Mouse (Mus musculus) G1E (cell line): ENCODE measurements around the gene Krtap24-1. TPM values are rescaled to one million over a fixed set of nuclear protein-coding genes. Genes with fewer than 3 reads are reported as not detected.

ENCODE experiments used
- ATAC-seq: 2 replicates; pipeline ENCODE4 v1.8.0; 2016; ENCODE audit warnings: mild to moderate bottlenecking; ENCODE audit not compliant: insufficient number of reproducible peaks, poor library complexity, low FRiP score, severe bottlenecking; ENCODE audit errors: extremely low read depth
- DNase-seq: peaks from one replicate; pipeline ENCODE4 v3.0.0; 2012; ENCODE audit warnings: low spot score
- H3K27me3 ChIP-seq: 2 replicates; pipeline ENCODE4 v1.6.1; 2012; ENCODE audit warnings: mild to moderate bottlenecking, low read length, inconsistent platforms; ENCODE audit not compliant: insufficient read depth
- H3K36me3 ChIP-seq: replicated peaks from 2 replicates; pipeline ENCODE3; 2012; ENCODE audit warnings: mild to moderate bottlenecking, inconsistent platforms
- H3K4me1 ChIP-seq: 2 replicates; pipeline ENCODE4 v1.6.1; 2012; ENCODE audit warnings: low read depth, low read length, inconsistent platforms, mixed read lengths; ENCODE audit not compliant: insufficient read depth
- H3K4me3 ChIP-seq: 2 replicates; pipeline ENCODE4 v1.5.1; 2012; ENCODE audit warnings: low read depth, mild to moderate bottlenecking, inconsistent platforms, low read length, moderate library complexity, mixed read lengths
- H3K9me3 ChIP-seq: replicated peaks from 2 replicates; pipeline ENCODE4 v1.6.1; 2012; ENCODE audit warnings: inconsistent platforms
- CTCF ChIP-seq: IDR thresholded peaks from 2 replicates; pipeline ENCODE4 v1.5.1; 2012; ENCODE audit warnings: low read depth, low read length, inconsistent platforms, mixed read lengths
- GATA1 ChIP-seq: IDR thresholded peaks from 2 replicates; pipeline ENCODE4 v1.6.1; 2012; ENCODE audit warnings: borderline replicate concordance, low read length, inconsistent platforms, mixed read lengths
- GATA2 ChIP-seq: IDR thresholded peaks from 2 replicates; pipeline ENCODE4 v1.6.1; 2012; ENCODE audit warnings: low read depth, low read length, inconsistent platforms, borderline replicate concordance
- POLR2AphosphoS5 ChIP-seq: IDR thresholded peaks from 2 replicates; pipeline ENCODE4 v1.6.1; 2012; ENCODE audit warnings: low read depth, low read length, inconsistent platforms; ENCODE audit not compliant: insufficient replicate concordance
- TAL1 ChIP-seq: conservative IDR thresholded peaks from 2 replicates; pipeline ENCODE4 v1.6.1; 2012; ENCODE audit warnings: low read depth, low read length, inconsistent platforms, mixed read lengths
- polyA plus RNA-seq: library from polyadenylated mRNA; stranded (reverse); fragments of >175 nt; gene quantifications from 2 replicates; pipeline ENCODE4 v1.2.3, GENCODE M21; 2012
- total RNA-seq, 2 experiments: library from RNA; stranded (forward) in 1 of 2; stranded (reverse) in 1 of 2; fragments of 200-1000 nt in 1 of 2; fragments of >200 nt in 1 of 2; fragmentation: Nextera tagmentation in 1 of 2; gene quantifications; 2 replicates each; pipeline ENCODE4 v1.2.3; 2014 to 2017

The Krtap24-1 gene
- total and polyA plus RNA-seq, 3 experiments: not detected

DNA sequence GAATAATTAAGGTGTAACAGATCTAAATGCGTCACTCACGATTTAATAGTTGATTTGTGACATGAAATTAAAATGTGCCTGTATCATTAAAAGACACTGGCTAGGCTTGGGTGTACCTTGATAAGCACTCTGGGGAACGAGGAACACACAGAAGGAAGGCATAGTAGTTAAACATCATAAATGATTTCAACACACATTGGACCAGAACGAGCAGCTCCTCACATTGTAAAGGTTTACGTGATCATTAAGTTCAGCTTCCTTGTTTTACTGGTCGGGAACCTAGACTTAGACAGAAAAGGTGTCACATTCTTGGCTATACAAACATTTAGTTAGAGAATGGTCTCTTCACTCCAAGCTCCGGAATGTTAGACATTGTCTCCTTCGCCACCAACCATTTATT is 11.8 kb downstream of the Krtap24-1 start:
- no peak for TF ChIP-seq GATA2
- TF ChIP-seq CTCF: no peak
- TF ChIP-seq POLR2AphosphoS5: no peak
- TF ChIP-seq GATA1: no peak
- no peak for TF ChIP-seq TAL1

GRCm38 (mm10) chr16:88599504-88600237 is 12.4 kb downstream of the Krtap24-1 start:
- no peak overlapping the region for H3K4me3 ChIP-seq
- H3K9me3 ChIP-seq: peaks cover 16% of the 10 kb centered on the region
- no peaks in the 10 kb centered on the region for H3K27me3 ChIP-seq
- ATAC-seq: no peak
- TF ChIP-seq GATA2 (no peak), CTCF (no peak), GATA1 (no peak), POLR2AphosphoS5 (no peak), TAL1 (no peak)
- no peak for DNase-seq
- no peaks in the 10 kb centered on the region for H3K4me1 ChIP-seq
- H3K36me3 ChIP-seq: no peaks in the 10 kb centered on the region

More for the DNA sequence above, 11.8 kb downstream of the Krtap24-1 start:
- Histone ChIP-seq H3K27me3 (no peaks in the 10 kb centered on the region), H3K4me1 (no peaks in the 10 kb centered on the region), H3K4me3 (no peak overlapping the region), H3K9me3 (peaks cover 16% of the 10 kb centered on the region), H3K36me3 (no peaks in the 10 kb centered on the region)
- ATAC-seq (no peak), DNase-seq (no peak)

DNA sequence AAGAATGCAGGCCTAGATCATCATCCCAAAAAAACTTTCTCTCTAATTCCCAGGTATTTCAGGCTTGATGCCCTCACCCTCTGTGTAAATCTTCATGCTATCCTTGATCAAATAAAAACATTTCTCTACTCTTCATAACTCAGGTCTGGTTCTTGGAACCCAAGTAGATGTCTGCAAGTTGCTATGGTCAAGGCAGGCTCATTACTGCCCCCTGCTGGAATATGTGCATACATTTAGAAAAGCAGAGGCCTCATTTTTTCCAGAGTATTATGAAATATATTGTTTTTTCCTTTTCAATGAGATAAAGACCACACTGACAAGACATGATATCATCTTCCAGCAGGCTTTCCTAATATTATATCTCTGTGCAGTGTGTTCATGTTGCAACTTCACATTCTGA is 19.3 kb downstream of the Krtap24-1 start:
- H3K4me3 ChIP-seq: no peak overlapping the region
- H3K4me1 ChIP-seq: no peaks in the 10 kb centered on the region
- ATAC-seq: no peak
- DNase-seq: no peak
- H3K9me3 ChIP-seq: peaks cover 4% of the 10 kb centered on the region; the same call in 1 of the 2 replicates
- H3K36me3 ChIP-seq: no peaks in the 10 kb centered on the region
- no peaks in the 10 kb centered on the region for H3K27me3 ChIP-seq
- no peak for TF ChIP-seq GATA2
- TF ChIP-seq GATA1: no peak
- no peak for TF ChIP-seq CTCF
- no peak for TF ChIP-seq TAL1
- TF ChIP-seq POLR2AphosphoS5: no peak

DNA sequence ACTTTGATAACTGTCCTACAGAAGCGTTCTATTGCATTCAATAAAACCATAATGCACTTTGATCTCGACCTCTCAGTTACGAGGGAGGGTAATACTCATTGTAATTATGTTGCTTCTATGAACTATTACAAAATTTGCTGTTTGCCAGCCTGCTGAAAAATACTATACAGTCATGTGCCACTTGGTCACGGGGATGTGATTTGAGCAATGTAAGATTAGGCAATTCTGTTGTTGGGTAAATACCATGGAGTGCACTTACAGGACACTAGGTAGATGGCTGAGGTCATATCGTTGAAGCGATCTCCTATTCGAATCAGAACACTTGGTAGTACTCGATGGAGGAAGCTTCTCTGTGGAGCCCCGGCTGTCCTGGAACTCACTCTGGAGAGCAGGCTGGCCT is 28.7 kb downstream of the Krtap24-1 start:
- DNase-seq (no peak), ATAC-seq (no peak)
- Histone ChIP-seq H3K27me3 (no peaks in the 10 kb centered on the region), H3K4me1 (no peaks in the 10 kb centered on the region), H3K9me3 (peaks cover 21% of the 10 kb centered on the region), H3K4me3 (no peak overlapping the region), H3K36me3 (no peaks in the 10 kb centered on the region)
- TF ChIP-seq GATA2 (no peak), TAL1 (no peak), CTCF (no peak), GATA1 (no peak), POLR2AphosphoS5 (no peak)

DNA sequence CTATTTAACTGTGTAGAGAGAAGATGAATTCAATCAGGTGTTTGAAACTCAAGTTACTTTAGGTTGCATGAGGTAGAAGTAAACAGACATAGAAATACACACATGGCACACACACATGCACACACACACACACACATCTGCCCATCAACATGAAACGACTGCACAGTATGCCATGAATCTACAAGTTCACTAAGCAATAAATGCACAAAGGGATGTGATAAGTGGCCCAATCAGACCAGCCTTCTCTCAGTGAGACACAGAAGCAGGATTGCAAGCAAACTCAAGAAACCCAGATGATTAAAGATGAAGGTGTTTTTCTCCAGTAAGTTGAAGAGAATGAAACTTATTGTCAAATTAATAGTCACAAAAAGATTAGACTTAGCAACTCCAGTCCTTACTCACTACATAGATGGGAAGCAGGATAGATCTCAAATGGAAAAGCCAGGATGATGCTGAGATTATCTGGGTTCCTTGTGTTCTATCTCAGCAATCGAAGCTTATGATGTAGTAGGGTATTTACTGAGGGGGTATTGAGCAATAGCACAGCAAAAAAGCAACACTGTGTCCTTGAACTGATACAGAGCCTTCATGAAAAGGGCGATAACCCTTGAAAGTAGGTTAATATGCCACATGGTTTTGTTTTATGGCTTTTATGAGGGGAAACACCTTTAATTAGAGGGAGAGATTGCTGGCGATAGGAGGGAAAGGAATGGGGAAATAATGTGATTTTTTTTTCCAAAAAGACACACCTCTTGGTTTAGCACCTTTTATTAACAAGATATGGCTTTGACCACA is 36.0 kb downstream of the Krtap24-1 start:
- no peaks in the 10 kb centered on the region for H3K36me3 ChIP-seq
- DNase-seq (no peak), ATAC-seq (no peak)
- H3K27me3 ChIP-seq: no peaks in the 10 kb centered on the region
- TF ChIP-seq GATA1: no peak
- TF ChIP-seq TAL1: no peak
- no peak for TF ChIP-seq CTCF
- H3K9me3 ChIP-seq: peaks cover 10% of the 10 kb centered on the region
- H3K4me3 ChIP-seq: no peak overlapping the region
- no peaks in the 10 kb centered on the region for H3K4me1 ChIP-seq

DNA sequence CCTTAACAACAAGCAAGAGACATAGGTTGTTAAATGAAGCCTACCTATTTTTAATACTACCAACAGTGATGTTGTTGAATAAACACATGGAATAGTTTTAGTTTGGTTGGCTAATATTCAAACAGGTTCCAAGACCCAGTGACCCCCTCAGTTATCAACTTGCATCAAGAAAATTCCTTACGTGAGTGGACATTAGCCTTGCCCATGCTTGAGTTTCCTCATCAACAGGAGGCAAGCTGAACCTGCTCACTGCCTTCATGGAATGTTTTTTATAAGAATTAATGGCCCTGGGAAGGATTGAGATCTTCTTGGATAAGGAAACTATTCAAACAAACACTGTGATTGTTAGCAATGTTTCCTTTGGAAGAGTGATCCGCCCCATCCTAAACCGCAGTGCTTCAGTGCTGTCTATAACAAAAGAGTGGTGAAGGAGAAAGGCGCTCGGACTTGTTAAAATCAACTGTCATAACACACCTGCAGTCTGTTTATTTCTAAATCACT is 39.1 kb downstream of the Krtap24-1 start:
- DNase-seq (no peak), ATAC-seq (no peak)
- Histone ChIP-seq H3K9me3 (no peaks in the 10 kb centered on the region), H3K4me1 (no peaks in the 10 kb centered on the region), H3K4me3 (no peak overlapping the region), H3K27me3 (no peaks in the 10 kb centered on the region), H3K36me3 (no peaks in the 10 kb centered on the region)
- no peak for TF ChIP-seq GATA2
- TF ChIP-seq CTCF: no peak
